8 mouse cellular contexts compared by ENCODE assay signal in genomic region chr3:132207469-132207868, GRCm38 (mm10).
DNase-seq lines count a peak whose midpoint lies in the region.

No protein-coding gene starts in this region.

- peak; percentile 4 for DNase-seq in ovary, postnatal 10 days (ENCODE audit: low spot score)
- DNase-seq in ovary, adult 18-20 months (ENCODE audit: low spot score) = no peak
- peak; percentile 31 to 54 for DNase-seq in cerebellum, postnatal 25 days
- peak; percentile 4 to 5 for DNase-seq in gastrocnemius, adult 8-10 months (ENCODE audit: low spot score in 2 of 2)
- DNase-seq in kidney, postnatal 36 days = peak; percentile 19 to 84
- peak; percentile 39 to 44 for DNase-seq in lung, postnatal 4 days
- DNase-seq in right cerebral cortex, postnatal 4 days = peak; percentile 62
- DNase-seq in spleen, postnatal 36 days (ENCODE audit: low spot score in 2 of 2) = no peak

Comparison
In these comparisons a context has a peak if more than half of its experiments do, and no peak if none do; other contexts are left out.
1. DNase-seq: peak in ovary, postnatal 10 days (single experiment), cerebellum, postnatal 25 days (2 of 2), gastrocnemius, adult 8-10 months (2 of 2), kidney, postnatal 36 days (2 of 2), lung, postnatal 4 days (2 of 2) and right cerebral cortex, postnatal 4 days (single experiment); none in ovary, adult 18-20 months (single experiment) and spleen, postnatal 36 days (0 of 2).